Mouse (Mus musculus) central nervous system, embryonic 14 days (tissue): ENCODE results near the gene Bcs1l. TPM values are rescaled to one million over a fixed set of nuclear protein-coding genes. Genes with fewer than 3 reads are reported as not detected.

Experiments
- polyA plus RNA-seq: library from polyadenylated mRNA; depleted of rRNA; stranded (reverse); fragments of >200 nt; gene quantifications from 2 replicates; pipeline ENCODE4 v1.2.3, GENCODE M21; 2012; rRNA removed

Gene Bcs1l
- 27.5 and 28.9 TPM in 2 replicates for polyA plus RNA-seq

DNA sequence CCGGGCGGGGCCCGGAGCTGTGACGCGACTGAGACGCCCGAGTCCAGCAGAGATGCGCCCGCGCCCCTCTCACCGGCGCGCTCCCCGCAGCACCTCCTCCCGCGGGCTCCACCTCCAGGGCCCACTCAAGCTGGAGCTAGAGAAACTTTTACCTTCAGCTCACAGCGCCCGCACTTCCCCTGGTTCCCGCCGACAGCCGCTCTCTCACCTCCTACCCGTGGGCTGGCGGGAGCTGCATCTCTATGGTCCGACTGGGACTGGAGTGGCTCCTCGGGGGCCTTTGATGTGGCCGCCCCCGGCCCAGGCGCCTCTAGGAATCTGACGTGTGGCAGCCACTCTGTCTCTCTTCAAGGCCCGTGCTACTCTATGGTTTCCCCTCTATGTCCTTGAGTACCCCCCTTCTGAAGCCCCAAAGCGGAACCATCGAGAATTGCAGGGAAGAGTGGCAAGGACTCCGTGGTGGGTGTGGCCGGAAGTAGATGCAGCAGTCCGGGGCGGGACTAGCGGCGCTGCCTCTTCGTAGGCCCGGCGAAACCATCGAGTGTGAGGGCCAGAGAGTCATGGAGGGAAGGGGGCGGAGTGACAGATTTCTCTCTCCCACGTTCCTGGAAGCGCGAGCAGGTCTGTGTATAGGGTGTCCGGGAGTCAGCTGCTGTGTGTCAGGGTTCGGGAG, at the start of gene Bcs1l, which contains the start of gene Zfp142:
Gene Bcs1l, plus strand, starts transcription at position 517 of the 673 bp plus-strand sequence.
Gene Zfp142, minus strand, starts transcription at position 474 of the 673 bp plus-strand sequence.

DNA sequence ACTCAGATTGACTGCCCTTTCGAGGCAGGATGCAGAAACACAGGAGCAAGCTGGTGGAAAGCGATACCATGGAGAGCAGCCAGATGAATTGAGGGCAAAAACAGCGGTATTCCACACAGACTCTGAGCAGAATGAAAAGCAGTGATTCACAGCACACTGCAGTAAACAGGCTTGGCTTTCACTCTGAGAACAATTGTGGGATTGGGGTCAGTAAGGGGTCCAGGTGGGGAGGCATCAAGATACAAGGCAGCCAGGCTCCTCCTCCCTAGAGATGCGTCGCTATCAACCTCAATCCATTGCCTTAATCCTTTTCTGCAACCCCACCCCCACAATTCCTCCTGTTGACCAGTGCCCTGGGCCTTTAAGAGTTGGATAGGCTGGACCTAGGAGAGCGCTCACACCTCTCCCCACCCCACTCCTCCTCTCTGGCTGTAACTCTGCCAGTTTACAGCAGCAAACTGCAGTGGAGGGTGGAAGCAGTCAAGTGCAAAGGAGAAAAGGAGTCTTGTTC, 45.6 kb upstream of the Bcs1l start, which contains the start of gene Plcd4:
Gene Plcd4, plus strand, starts transcription at position 438 of the 511 bp plus-strand sequence.

DNA sequence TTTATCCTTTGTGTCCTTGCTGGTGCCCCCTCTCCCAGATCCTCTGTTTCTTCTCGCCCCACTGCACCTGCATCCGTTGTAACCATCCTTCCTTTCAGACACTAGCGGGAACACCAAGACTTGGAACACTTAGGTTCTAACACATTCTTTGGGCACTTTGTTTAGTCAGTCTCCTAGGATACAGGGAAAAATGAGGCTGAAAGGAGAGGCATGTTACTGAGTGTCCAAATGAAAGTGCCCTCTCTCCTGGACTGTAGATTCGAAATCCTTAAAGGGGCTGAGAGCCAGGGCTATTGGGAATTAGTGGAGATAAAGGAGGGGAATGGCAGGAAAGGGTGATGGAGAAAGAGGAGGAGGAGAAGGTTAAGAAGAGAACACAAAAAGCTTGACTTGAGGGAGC, 43.9 kb upstream of the Bcs1l start, which contains the start of gene Usp37:
Gene Usp37, minus strand, starts transcription at position 101 of the 400 bp plus-strand sequence.

DNA sequence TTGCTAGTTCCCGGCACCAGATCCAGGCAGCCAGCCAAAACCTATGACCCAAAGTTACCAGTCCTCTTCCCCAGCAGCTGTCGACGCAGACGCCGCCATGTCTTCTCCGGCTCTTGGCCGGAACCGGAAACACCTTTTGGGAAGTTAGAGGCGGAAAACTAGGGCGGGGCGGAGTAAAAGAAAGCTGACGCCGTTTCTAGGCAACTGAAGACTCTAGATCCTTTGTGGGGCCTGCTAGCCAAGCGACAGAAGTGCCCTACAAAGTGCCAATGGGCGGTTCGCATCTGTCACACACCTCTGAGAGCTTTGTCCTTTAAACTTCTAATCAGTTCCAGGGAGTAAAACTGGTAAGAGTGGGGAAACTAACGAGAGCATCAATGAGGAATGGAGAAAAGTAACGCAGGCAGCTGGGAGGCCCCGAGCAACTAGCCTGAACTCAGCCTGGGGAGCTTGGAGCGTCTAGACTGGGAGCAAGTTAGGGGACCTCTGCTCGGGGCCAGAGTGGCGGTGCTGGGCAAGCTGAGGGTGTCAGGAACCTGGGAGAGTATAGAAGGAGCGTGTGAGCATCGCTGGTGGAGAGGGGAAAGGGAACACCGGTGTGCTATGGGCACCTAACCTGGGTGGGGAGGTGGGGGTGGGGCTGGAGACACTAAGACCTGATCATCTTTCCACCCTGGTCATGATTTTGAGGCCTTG, 13.3 kb downstream of the Bcs1l start, which contains the start of the genes Rnf25 and Stk36:
Gene Rnf25, minus strand, starts transcription at position 131 of the 696 bp plus-strand sequence.
Gene Stk36, plus strand, starts transcription at position 179 of the 696 bp plus-strand sequence.

Other genes starting within 250 kb of the Bcs1l start
- gene Catip, start 226.2 kb upstream of the Bcs1l start, polyA plus RNA-seq, result 2.4 and 2.7 TPM in 2 replicates
- 4.1 and 4.3 TPM in 2 replicates for gene Slc11a1, start 213.1 kb upstream of the Bcs1l start, polyA plus RNA-seq
- gene Ctdsp1, start 196.8 kb upstream of the Bcs1l start, polyA plus RNA-seq, result 40.5 and 53.6 TPM in 2 replicates
- 0.05 and 0.06 TPM in 2 replicates for gene Vil1, start 178.9 kb upstream of the Bcs1l start, polyA plus RNA-seq
- 50.3 and 54.8 TPM in 2 replicates for gene Cnot9, start 82.2 kb upstream of the Bcs1l start, polyA plus RNA-seq
- 2.6 and 3.4 TPM in 2 replicates for gene Plcd4, start 45.4 kb upstream of the Bcs1l start, polyA plus RNA-seq
- 11.9 and 12.6 TPM in 2 replicates for gene Usp37, start 44.0 kb upstream of the Bcs1l start, polyA plus RNA-seq
- 21.8 and 22.3 TPM in 2 replicates for gene Zfp142, start within 50 bp of the Bcs1l start, polyA plus RNA-seq
- gene Rnf25, start 13.1 kb downstream of the Bcs1l start, polyA plus RNA-seq, result 148 and 159 TPM in 2 replicates
- 23.1 TPM in 2 replicates for gene Stk36, start 13.2 kb downstream of the Bcs1l start, polyA plus RNA-seq
- gene Ttll4, start 73.5 kb downstream of the Bcs1l start, polyA plus RNA-seq, result 33.3 and 38.8 TPM in 2 replicates
- gene Cyp27a1, start 125.3 kb downstream of the Bcs1l start, polyA plus RNA-seq, result 2.5 and 4.0 TPM in 2 replicates
- gene Prkag3, start 160.9 kb downstream of the Bcs1l start, polyA plus RNA-seq, result 0.07 and 0.98 TPM in 2 replicates
- gene Wnt6, start 183.6 kb downstream of the Bcs1l start, polyA plus RNA-seq, result 2.6 and 8.3 TPM in 2 replicates
- gene Wnt10a, start 203.2 kb downstream of the Bcs1l start, polyA plus RNA-seq, result 0.34 and 1.1 TPM in 2 replicates